Mouse (Mus musculus) brain, embryonic 14.5 days (tissue): ENCODE measurements around the gene Hectd2.

Experiments used
- CTCF ChIP-seq: fragments of 200-500 bp; IDR thresholded peaks from 2 replicates; pipeline ENCODE4 v1.5.1; 2012; ENCODE audit warnings: inconsistent platforms, mild to moderate bottlenecking, moderate library complexity, borderline replicate concordance; ENCODE audit not compliant: insufficient read depth, insufficient read length; ENCODE audit errors: extremely low read depth
- POLR2A ChIP-seq: fragments of 200-500 bp; IDR thresholded peaks from 2 replicates; pipeline ENCODE4 v1.6.1; 2012; ENCODE audit warnings: mild to moderate bottlenecking, inconsistent platforms, borderline replicate concordance; ENCODE audit not compliant: poor library complexity, insufficient read depth, insufficient read length, severe bottlenecking; ENCODE audit errors: extremely low read depth

DNA sequence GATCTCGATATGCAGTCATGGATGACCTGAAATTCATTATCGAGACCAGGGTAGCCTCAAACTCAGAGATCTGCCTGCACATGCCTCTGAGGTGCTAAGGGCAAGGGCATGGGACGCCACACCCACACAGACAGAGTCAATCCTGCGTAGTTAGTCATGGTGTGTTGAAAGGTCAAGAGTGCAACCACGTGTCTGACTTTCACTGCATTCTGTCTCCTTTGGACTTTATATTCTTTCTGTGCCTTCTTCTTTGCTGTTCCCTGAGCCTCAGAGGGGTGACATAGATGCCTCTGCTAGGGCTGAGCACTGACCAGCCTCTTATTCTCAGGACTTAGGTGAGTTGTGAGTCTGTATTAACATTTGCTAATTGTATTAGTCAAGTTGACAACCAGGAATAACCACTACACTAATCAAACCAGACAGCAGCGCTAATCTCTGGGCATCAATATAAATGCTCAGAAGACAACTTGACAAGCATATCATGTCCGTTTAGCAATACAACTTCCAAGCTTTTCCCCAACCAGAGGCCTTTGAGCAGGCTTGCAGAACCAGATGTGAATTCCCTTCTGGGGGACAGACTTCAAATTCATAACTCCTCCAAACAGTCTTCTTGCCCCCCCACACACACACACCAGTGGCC, 83.6 kb downstream of the Hectd2 start:
- no peak for TF ChIP-seq CTCF
- no peak for TF ChIP-seq POLR2A
